Mouse (Mus musculus): ENCODE measurements around the gene Pacrg.

The Pacrg gene

GRCm38 (mm10) chr17:10451306-10452077, 388.6 kb downstream of the Pacrg start:
- DNase-seq (ENCODE audit: low spot score in 2 of 2) = no peak

- DNase-seq (ENCODE audit: low spot score in 2 of 2) = no peak
These were observed 390.3 kb downstream of the Pacrg start for GRCm38 (mm10) chr17:10449800-10450299.

- no peak for DNase-seq (ENCODE audit: low spot score in 2 of 2)
These were observed 391.7 kb downstream of the Pacrg start for GRCm38 (mm10) chr17:10448417-10448816.

GRCm38 (mm10) chr17:10441501-10442111, 398.5 kb downstream of the Pacrg start:
- no peak for DNase-seq (ENCODE audit: low spot score in 2 of 2)

GRCm38 (mm10) chr17:10440961-10441360, 399.1 kb downstream of the Pacrg start:
- DNase-seq (ENCODE audit: low spot score in 2 of 2) = no peak

- DNase-seq (ENCODE audit: low spot score in 2 of 2) = no peak
These were observed 400.3 kb downstream of the Pacrg start for GRCm38 (mm10) chr17:10439815-10440214.

- DNase-seq (ENCODE audit: low spot score in 2 of 2) = no peak
These were observed 405.2 kb downstream of the Pacrg start for GRCm38 (mm10) chr17:10434867-10435266.

GRCm38 (mm10) chr17:10432525-10433180, 407.5 kb downstream of the Pacrg start:
- DNase-seq (ENCODE audit: low spot score in 2 of 2) = no peak

- no peak for DNase-seq (ENCODE audit: low spot score in 2 of 2)
These were observed 408.1 kb downstream of the Pacrg start for GRCm38 (mm10) chr17:10431849-10432524.

- DNase-seq (ENCODE audit: low spot score in 2 of 2) = no peak
These were observed 409.3 kb downstream of the Pacrg start for GRCm38 (mm10) chr17:10430831-10431230.

- DNase-seq (ENCODE audit: low spot score in 2 of 2) = no peak
These were observed 410.7 kb downstream of the Pacrg start for GRCm38 (mm10) chr17:10429406-10429805.

- DNase-seq (ENCODE audit: low spot score in 2 of 2) = no peak
These were observed 414.8 kb downstream of the Pacrg start for GRCm38 (mm10) chr17:10425311-10425710.

GRCm38 (mm10) chr17:10417558-10418253, 422.4 kb downstream of the Pacrg start:
- DNase-seq (ENCODE audit: low spot score in 2 of 2) = no peak

GRCm38 (mm10) chr17:10416995-10417394, 423.1 kb downstream of the Pacrg start:
- no peak for DNase-seq (ENCODE audit: low spot score in 2 of 2)

- no peak for DNase-seq (ENCODE audit: low spot score in 2 of 2)
These were observed 424.0 kb downstream of the Pacrg start for GRCm38 (mm10) chr17:10416101-10416500.

GRCm38 (mm10) chr17:10414383-10414782, 425.7 kb downstream of the Pacrg start:
- DNase-seq (ENCODE audit: low spot score in 2 of 2) = no peak

GRCm38 (mm10) chr17:10413870-10414269, 426.2 kb downstream of the Pacrg start:
- DNase-seq (ENCODE audit: low spot score in 2 of 2) = no peak

- no peak for DNase-seq (ENCODE audit: low spot score in 2 of 2)
These were observed 429.3 kb downstream of the Pacrg start for GRCm38 (mm10) chr17:10410597-10411476.

- no peak for DNase-seq (ENCODE audit: low spot score in 2 of 2)
These were observed 431.4 kb downstream of the Pacrg start for GRCm38 (mm10) chr17:10408681-10409081.

- no peak for DNase-seq (ENCODE audit: low spot score in 2 of 2)
These were observed 432.9 kb downstream of the Pacrg start for GRCm38 (mm10) chr17:10407031-10407722.

Data from frontal cortex, postnatal 14 days (tissue).